In genomic region chr1:190036726-190037125, GRCm38 (mm10) we compare ENCODE assay signal across 26 mouse cellular contexts.
"Had no signal": no experiment of that assay in that cellular context is flagged by ENCODE, and none has a peak within 500 bp of the region (broad histone marks: within the 10 kb centered on the region; RNA-seq: fewer than 3 reads in every experiment).

No protein-coding gene starts in this region.

- H3K4me1 ChIP-seq: limb, embryonic 13.5 days; limb, embryonic 15.5 days had no signal

- ATAC-seq: hindbrain, embryonic 16.5 days; inflammation-experienced regulatory T-cells, adult 6 months; liver, embryonic 12.5 days had no signal

- H3K9me3 ChIP-seq: heart, embryonic 13.5 days; heart, embryonic 15.5 days; kidney, embryonic 15.5 days; limb, embryonic 13.5 days; limb, embryonic 15.5 days; liver, embryonic 12.5 days had no signal

- H3K4me2 ChIP-seq: heart, embryonic 11.5 days; heart, embryonic 13.5 days; heart, embryonic 15.5 days; hindbrain, embryonic 14.5 days; kidney, embryonic 15.5 days; limb, embryonic 13.5 days; limb, embryonic 15.5 days; liver, embryonic 12.5 days had no signal

- H3K4me3 ChIP-seq: heart, adult 2 months; heart, embryonic 13.5 days; heart, embryonic 15.5 days; kidney, embryonic 15.5 days; layer of hippocampus, adult 2 months; limb, embryonic 13.5 days; limb, embryonic 15.5 days; liver, embryonic 12.5 days had no signal

- H3K27ac ChIP-seq: heart, adult 2 months; heart, embryonic 13.5 days; heart, embryonic 15.5 days; hindbrain, embryonic 14.5 days; kidney, embryonic 15.5 days; layer of hippocampus, adult 2 months; limb, embryonic 13.5 days; limb, embryonic 15.5 days; liver, embryonic 12.5 days had no signal

- DNase-seq: gastrocnemius, postnatal 14 days; gastrocnemius, postnatal 36 days; heart, adult 11 months; heart, adult 2 months; heart, postnatal 14 days; heart, postnatal 36 days; kidney, adult 11 months; kidney, adult 2 months; kidney, adult 9 months; kidney, postnatal 10 days; kidney, postnatal 25 days; kidney, postnatal 4 days; layer of hippocampus, adult 9-11 months; layer of hippocampus, postnatal 36 days; left cerebral cortex, postnatal 4 days had no signal

- H3K9ac ChIP-seq: heart, embryonic 13.5 days; heart, embryonic 15.5 days; hindbrain, embryonic 14.5 days; kidney, embryonic 15.5 days; limb, embryonic 13.5 days; limb, embryonic 15.5 days; liver, embryonic 12.5 days had no signal

- H3K36me3 ChIP-seq: heart, embryonic 13.5 days; heart, embryonic 15.5 days; kidney, embryonic 15.5 days; limb, embryonic 13.5 days; limb, embryonic 15.5 days; liver, embryonic 12.5 days had no signal

- H3K27me3 ChIP-seq: heart, embryonic 13.5 days; heart, embryonic 15.5 days; kidney, embryonic 15.5 days; limb, embryonic 13.5 days; limb, embryonic 15.5 days; liver, embryonic 12.5 days had no signal
